Mouse (Mus musculus) midbrain, embryonic 13.5 days (tissue): ENCODE data around the gene Ascc1. TPM values are rescaled to one million over a fixed set of nuclear protein-coding genes. Genes with fewer than 3 reads are reported as not detected.

ENCODE experiments used
- ATAC-seq: fragments of 200-750 bp; cut with Nextera tagmentation; 2 replicates; pipeline ENCODE4 v1.8.0; 2017; ENCODE audit warnings: mild to moderate bottlenecking, moderate TSS enrichment, moderate library complexity
- H3K27ac ChIP-seq: fragments of 300-500 bp; sonication (generic); 2 replicates; pipeline ENCODE4 v1.5.1; 2015; ENCODE audit warnings: inconsistent platforms, mild to moderate bottlenecking, moderate library complexity
- H3K27me3 ChIP-seq: fragments of 300-500 bp; sonication (generic); 2 replicates; pipeline ENCODE4 v1.6.1; 2015; ENCODE audit warnings: mild to moderate bottlenecking, inconsistent platforms
- H3K36me3 ChIP-seq: fragments of 300-500 bp; sonication (generic); 2 replicates; pipeline ENCODE4 v1.6.1; 2015; ENCODE audit warnings: mild to moderate bottlenecking, inconsistent platforms
- H3K4me1 ChIP-seq: fragments of 300-500 bp; sonication (generic); replicated peaks from 2 replicates; pipeline ENCODE4 v1.6.1; 2015; ENCODE audit warnings: inconsistent platforms
- H3K4me2 ChIP-seq: fragments of 300-500 bp; sonication (generic); replicated peaks from 2 replicates; pipeline ENCODE4 v1.6.1; 2015; ENCODE audit warnings: moderate library complexity, mild to moderate bottlenecking, inconsistent platforms
- H3K4me3 ChIP-seq: fragments of 300-500 bp; sonication (generic); replicated peaks from 2 replicates; pipeline ENCODE4 v1.5.1; 2015; ENCODE audit warnings: mild to moderate bottlenecking, inconsistent platforms
- H3K9ac ChIP-seq: fragments of 300-500 bp; sonication (generic); replicated peaks from 2 replicates; pipeline ENCODE4 v1.6.1; 2015; ENCODE audit warnings: mild to moderate bottlenecking, inconsistent platforms
- H3K9me3 ChIP-seq: fragments of 300-500 bp; sonication (generic); 2 replicates; pipeline ENCODE4 v1.6.1; 2016; ENCODE audit warnings: mild to moderate bottlenecking, inconsistent platforms
- WGBS: fragments of 180-500 bp; shearing (Covaris S2); methylation state at CpG from one replicate; pipeline ENCODE4 v1.1.7; 2015; 5-methylcytosine and 5-hydroxymethylcytosine counted together
- polyA plus RNA-seq: library from polyadenylated mRNA; unstranded; fragments of >200 nt; fragmentation: Nextera tagmentation; extraction: Ambion mirVana; gene quantifications from 2 replicates; pipeline ENCODE4 v1.2.1, GENCODE M21; 2015

The Ascc1 gene
- 49.5 and 50.6 TPM in 2 replicates for polyA plus RNA-seq

- peak; percentile 96 for ATAC-seq
- under 1% methylated on average over 51 of the region's 51 CpGs for WGBS
- no peaks in the 10 kb centered on the region for H3K27me3 ChIP-seq
Observed at GRCm38 (mm10) chr10:60002673-60003212, at the start of gene Ascc1, which contains the start of gene Anapc16. Ascc1 (plus strand) TSS chr10:60002805. Anapc16 (minus strand) TSS chr10:60003135.

DNA sequence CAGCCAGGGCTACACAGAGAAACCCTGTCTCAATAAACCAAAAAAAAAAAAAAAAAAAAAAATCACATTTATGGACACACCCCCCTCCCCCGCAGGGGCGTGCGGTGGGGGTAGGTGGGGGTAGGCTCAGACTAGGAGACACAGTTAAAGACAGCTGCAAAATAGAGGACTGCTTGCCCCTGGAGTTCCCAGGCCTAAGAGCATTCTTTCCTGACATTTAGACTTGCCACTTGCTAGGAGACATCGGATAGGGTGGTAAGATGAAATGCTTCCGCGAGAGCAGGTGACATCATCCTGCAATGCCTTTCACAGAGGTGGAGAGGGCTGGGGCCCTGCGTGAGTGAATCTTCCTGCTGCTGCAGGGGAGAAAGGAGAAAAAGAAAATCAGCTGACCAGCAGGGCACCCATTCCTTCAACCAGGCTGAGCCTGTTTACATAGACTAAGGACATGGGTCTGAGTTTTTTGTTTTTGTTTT, 49.0 kb upstream of the Ascc1 start:
- H3K4me3 ChIP-seq: no peak overlapping the region
- H3K4me2 ChIP-seq: no peak overlapping the region
- ATAC-seq: no peak
- H3K36me3 ChIP-seq: no peaks in the 10 kb centered on the region
- H3K9ac ChIP-seq: no peak overlapping the region
- WGBS: 29% methylated on average over 7 of the region's 7 CpGs
- H3K4me1 ChIP-seq: peaks cover 54% of the 10 kb centered on the region
- no peaks in the 10 kb centered on the region for H3K27me3 ChIP-seq
- H3K9me3 ChIP-seq: no peaks in the 10 kb centered on the region
- H3K27ac ChIP-seq: peak overlapping the region; percentile 71

More at GRCm38 (mm10) chr10:60002673-60003212, at the start of gene Ascc1, which contains the start of gene Anapc16:
- H3K4me2 ChIP-seq: peak within 1 kb of the TSS; percentile 65
- peak within 1 kb of the TSS; percentile 61 for H3K4me3 ChIP-seq
- H3K36me3 ChIP-seq: peaks cover 14% of the 10 kb centered on the region; the same call in 1 of the 2 replicates
- H3K27ac ChIP-seq: peak within 1 kb of the TSS; percentile 97
- peaks cover 22% of the 10 kb centered on the region for H3K4me1 ChIP-seq
- peak within 1 kb of the TSS; percentile 70 for H3K9ac ChIP-seq
- no peaks in the 10 kb centered on the region for H3K9me3 ChIP-seq

GRCm38 (mm10) chr10:59956681-59957080, 45.9 kb upstream of the Ascc1 start:
- no peaks in the 10 kb centered on the region for H3K27me3 ChIP-seq
- no peaks in the 10 kb centered on the region for H3K36me3 ChIP-seq
- H3K9me3 ChIP-seq: no peaks in the 10 kb centered on the region
- peak overlapping the region; percentile 88 for H3K27ac ChIP-seq
- WGBS: 58% methylated on average over 5 of the region's 5 CpGs
- no peak for ATAC-seq
- H3K4me1 ChIP-seq: peaks cover 47% of the 10 kb centered on the region
- no peak overlapping the region for H3K4me3 ChIP-seq
- no peak overlapping the region for H3K9ac ChIP-seq
- no peak overlapping the region for H3K4me2 ChIP-seq

- 10% methylated on average over 25 of the region's 25 CpGs for WGBS
- no peaks in the 10 kb centered on the region for H3K9me3 ChIP-seq
- H3K27ac ChIP-seq: peak overlapping the region; percentile 88
- H3K9ac ChIP-seq: peak overlapping the region; percentile 59
- peak; percentile 7 for ATAC-seq
- no peaks in the 10 kb centered on the region for H3K36me3 ChIP-seq
- peaks cover 46% of the 10 kb centered on the region for H3K4me1 ChIP-seq
- H3K4me2 ChIP-seq: peak overlapping the region; percentile 50
- H3K4me3 ChIP-seq: peak overlapping the region; percentile 28
- H3K27me3 ChIP-seq: no peaks in the 10 kb centered on the region
Observed at GRCm38 (mm10) chr10:59957171-59958149, 45.1 kb upstream of the Ascc1 start.

- ATAC-seq: peak; percentile 65
- no peaks in the 10 kb centered on the region for H3K27me3 ChIP-seq
- H3K9me3 ChIP-seq: no peaks in the 10 kb centered on the region
- H3K4me2 ChIP-seq: peak overlapping the region; percentile 50
- WGBS: 21% methylated on average over 5 of the region's 5 CpGs
- peak overlapping the region; percentile 88 for H3K27ac ChIP-seq
- H3K4me3 ChIP-seq: 0 out of 2 replicates have a peak overlapping the region, but pooled peaks have one; percentile 28
- H3K36me3 ChIP-seq: no peaks in the 10 kb centered on the region
- peaks cover 38% of the 10 kb centered on the region for H3K4me1 ChIP-seq
- H3K9ac ChIP-seq: peak overlapping the region; percentile 59; the same call in 1 of the 2 replicates
Observed at GRCm38 (mm10) chr10:59958458-59958857, 44.1 kb upstream of the Ascc1 start.

DNA sequence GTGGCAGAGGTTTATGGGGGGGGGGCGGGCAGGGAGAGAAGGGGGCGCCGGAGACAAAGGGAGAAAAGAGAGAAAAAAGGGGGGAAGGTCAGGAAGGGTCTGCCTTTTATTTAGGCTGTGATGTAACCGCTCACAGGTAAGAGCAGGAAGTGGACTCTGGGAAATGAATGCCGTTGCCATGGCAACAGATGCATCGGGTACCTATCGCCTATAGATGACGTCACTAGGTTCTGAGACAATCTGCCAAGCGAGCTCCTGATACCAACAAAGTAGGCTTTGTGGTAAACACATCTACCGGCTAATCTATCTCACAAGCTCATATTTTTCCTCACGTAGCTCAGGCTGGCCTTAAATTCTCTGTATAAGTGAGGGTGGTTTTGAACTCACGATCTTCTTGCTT, 43.1 kb upstream of the Ascc1 start:
- Histone ChIP-seq H3K27me3 (no peaks in the 10 kb centered on the region), H3K4me2 (no peak overlapping the region), H3K36me3 (no peaks in the 10 kb centered on the region), H3K4me1 (peaks cover 44% of the 10 kb centered on the region), H3K4me3 (no peak overlapping the region), H3K27ac (peak overlapping the region; percentile 88; the same call in 1 of the 2 replicates), H3K9ac (no peak overlapping the region), H3K9me3 (no peaks in the 10 kb centered on the region)
- 75% methylated on average over 12 of the region's 12 CpGs for WGBS
- ATAC-seq: no peak

DNA sequence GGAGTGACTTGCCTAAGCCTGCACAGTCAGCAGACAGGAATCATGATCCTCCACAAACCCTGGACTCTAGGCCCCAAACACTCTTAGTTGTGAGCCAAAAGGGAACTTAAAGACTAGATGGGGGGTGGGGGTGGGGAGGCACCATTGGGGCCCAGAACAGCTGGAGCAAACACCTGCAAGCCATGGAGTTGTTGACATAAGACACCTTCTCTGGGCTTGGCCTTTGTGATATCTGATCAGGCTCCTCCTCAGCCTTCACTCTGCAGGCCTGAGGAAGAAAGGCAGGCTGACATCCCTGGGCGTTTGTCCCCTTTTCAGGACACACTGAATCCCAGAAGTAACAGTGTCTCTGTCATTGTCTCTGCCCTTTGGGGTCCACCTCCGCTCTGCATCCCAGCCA, 39.0 kb upstream of the Ascc1 start:
- Histone ChIP-seq H3K4me2 (no peak overlapping the region), H3K9ac (no peak overlapping the region), H3K4me1 (peaks cover 37% of the 10 kb centered on the region), H3K36me3 (no peaks in the 10 kb centered on the region), H3K4me3 (no peak overlapping the region), H3K27ac (peak overlapping the region; percentile 47; the same call in 1 of the 2 replicates), H3K27me3 (no peaks in the 10 kb centered on the region), H3K9me3 (no peaks in the 10 kb centered on the region)
- 54% methylated on average over 2 of the region's 2 CpGs for WGBS
- no peak for ATAC-seq

GRCm38 (mm10) chr10:59964504-59965361, 37.9 kb upstream of the Ascc1 start:
- H3K36me3 ChIP-seq: no peaks in the 10 kb centered on the region

DNA sequence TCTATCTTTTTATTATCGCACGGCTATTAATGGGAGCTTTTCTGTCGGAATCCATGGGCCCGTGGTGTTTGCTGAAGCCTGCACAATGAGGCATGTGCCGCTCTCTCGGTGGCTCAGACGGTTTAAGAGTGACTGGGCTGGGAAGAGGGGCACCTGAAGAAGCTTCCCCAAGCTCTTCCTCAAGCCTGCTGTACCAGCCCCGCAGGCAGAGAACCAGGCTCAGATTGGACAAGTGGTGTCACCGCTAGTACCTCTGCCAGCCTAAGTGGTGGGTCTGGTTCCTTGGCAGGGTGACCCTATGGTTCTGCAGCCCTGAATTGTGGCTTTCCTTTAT, 37.3 kb upstream of the Ascc1 start:
- Histone ChIP-seq H3K9ac (peak overlapping the region; percentile 41; the same call in 1 of the 2 replicates), H3K27me3 (no peaks in the 10 kb centered on the region), H3K27ac (peak overlapping the region; percentile 62), H3K4me1 (peaks cover 33% of the 10 kb centered on the region), H3K36me3 (no peaks in the 10 kb centered on the region), H3K9me3 (no peaks in the 10 kb centered on the region), H3K4me3 (no peak overlapping the region), H3K4me2 (no peak overlapping the region)
- WGBS: 31% methylated on average over 9 of the region's 9 CpGs
- ATAC-seq: no peak

More at GRCm38 (mm10) chr10:59964504-59965361, 37.9 kb upstream of the Ascc1 start:
- Histone ChIP-seq H3K9me3 (no peaks in the 10 kb centered on the region), H3K4me1 (peaks cover 29% of the 10 kb centered on the region), H3K9ac (peak overlapping the region; percentile 41; the same call in 1 of the 2 replicates), H3K4me2 (peak overlapping the region; percentile 46), H3K27ac (peak overlapping the region; percentile 62), H3K4me3 (peak overlapping the region; percentile 19), H3K27me3 (no peaks in the 10 kb centered on the region)
- WGBS: 3% methylated on average over 21 of the region's 23 CpGs
- peak; percentile 72 for ATAC-seq

- Histone ChIP-seq H3K4me1 (peaks cover 36% of the 10 kb centered on the region), H3K9me3 (no peaks in the 10 kb centered on the region), H3K36me3 (no peaks in the 10 kb centered on the region), H3K27ac (peak overlapping the region; percentile 62; the same call in 1 of the 2 replicates), H3K27me3 (no peaks in the 10 kb centered on the region), H3K4me3 (no peak overlapping the region), H3K4me2 (no peak overlapping the region), H3K9ac (no peak overlapping the region)
- no peak for ATAC-seq
- 73% methylated on average over 8 of the region's 8 CpGs for WGBS
Observed at GRCm38 (mm10) chr10:59965788-59966187, 36.8 kb upstream of the Ascc1 start.

DNA sequence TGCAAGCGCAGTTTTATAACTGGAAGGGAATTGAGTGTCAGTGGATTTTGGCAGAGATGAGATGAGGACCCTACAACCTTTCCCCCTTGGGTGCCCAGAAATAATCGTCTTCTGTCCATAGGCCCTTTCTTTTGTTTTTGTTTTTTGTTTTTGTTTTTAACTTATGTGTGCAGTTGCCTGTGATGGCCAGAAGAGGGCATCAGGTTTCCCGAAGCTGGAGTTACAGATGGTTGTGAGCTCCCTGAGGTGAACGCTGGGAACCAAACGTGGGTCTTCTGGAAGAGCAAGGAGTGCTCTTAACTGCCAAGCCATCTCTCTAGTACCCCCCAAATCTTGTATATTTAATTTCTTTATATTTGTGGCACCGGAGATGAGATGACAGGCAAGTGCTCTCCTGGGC, 35.9 kb upstream of the Ascc1 start:
- 92% methylated on average over 6 of the region's 6 CpGs for WGBS

More for the DNA sequence above, 35.9 kb upstream of the Ascc1 start:
- Histone ChIP-seq H3K36me3 (no peaks in the 10 kb centered on the region), H3K9ac (no peak overlapping the region), H3K4me1 (peaks cover 38% of the 10 kb centered on the region), H3K27me3 (0 out of 2 replicates have a peak, but pooled peaks cover 3% of the 10 kb centered on the region), H3K9me3 (no peaks in the 10 kb centered on the region), H3K27ac (no peak overlapping the region), H3K4me3 (no peak overlapping the region), H3K4me2 (no peak overlapping the region)
- ATAC-seq: no peak
